Mouse (Mus musculus) frontal cortex, postnatal 10 days (tissue): ENCODE data around the gene Eif2b2.

ENCODE experiments used
- DNase-seq, 2 experiments: peaks; one replicate each; pipeline ENCODE4 v3.0.0; 2022; ENCODE audit warnings: low spot score in 2 of 2, mixed read lengths in 1 of 2

The Eif2b2 gene

DNA sequence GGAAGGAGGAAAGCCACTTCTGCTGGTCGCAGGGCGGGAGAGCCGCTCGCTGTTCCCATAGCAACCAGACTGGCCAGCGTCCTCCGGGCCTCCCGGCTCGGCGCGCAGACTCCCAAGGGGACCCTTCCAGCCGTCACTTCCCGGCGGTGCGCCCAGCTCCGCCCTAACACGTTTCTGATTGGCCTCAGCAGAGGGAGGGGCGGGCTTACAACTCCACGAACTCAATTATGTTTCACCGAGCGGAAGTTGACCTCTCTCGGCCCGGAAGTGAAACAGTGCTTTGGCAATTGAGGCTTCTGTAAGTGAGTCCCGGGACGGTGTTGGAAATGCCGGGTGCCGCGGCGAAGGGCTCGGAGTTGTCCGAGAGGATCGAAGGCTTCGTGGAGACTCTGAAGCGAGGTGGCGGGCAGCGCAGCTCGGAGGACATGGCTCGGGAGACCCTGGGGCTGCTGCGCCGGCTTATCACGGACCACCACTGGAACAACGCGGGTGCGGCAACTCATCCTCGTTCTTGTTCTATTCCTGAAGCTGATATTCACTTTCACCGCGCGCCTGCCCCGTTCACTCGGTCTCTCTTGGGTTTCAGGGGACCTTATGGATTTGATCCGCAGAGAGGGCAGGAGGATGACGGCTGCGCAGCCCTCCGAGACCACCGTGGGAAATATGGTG lies at the start of gene Eif2b2:
TSS of gene Eif2b2 (plus strand) at position 246 of the 669 bp plus-strand sequence.
- peak; percentile 97 for DNase-seq

DNA sequence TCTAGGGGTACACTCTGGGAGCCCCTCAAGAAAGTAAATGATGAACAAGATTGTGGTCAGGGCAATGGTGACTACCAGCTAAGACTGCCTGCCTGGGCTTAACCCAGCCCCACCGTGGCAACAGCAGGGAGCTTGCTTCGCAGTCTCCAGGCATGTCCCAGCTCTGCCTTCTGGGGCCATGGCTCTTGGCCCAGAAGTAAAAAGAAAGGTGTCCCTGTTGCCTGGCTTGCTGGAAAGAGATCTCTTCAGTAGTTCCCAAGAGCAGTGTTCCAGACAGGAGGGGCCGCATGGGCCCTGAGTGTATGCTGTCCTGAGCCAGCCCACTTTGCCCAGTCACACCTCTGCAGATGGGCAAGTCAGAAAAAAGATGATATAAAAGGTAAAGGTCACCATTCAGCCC lies 49.4 kb upstream of the Eif2b2 start:
- DNase-seq, result no peak

GRCm38 (mm10) chr12:85170284-85170947 lies 48.9 kb upstream of the Eif2b2 start:
- DNase-seq, result no peak

DNA sequence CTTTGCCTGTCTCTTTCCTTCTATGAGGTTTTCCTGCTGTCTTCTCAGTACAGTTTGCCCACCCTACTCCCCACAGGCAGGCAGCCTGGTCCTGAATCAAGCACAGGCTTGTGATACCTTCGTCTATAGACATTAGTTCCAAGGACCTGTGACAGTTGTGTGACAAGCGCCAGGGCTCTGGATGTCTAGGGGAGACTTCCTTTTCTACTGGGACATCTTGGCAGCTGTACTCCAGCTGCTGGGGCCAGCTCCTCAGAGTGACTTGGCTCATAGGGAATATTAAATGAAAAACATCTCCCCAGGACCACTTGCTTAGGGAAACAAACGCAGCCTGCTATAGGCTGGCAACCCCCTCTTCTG lies 48.4 kb upstream of the Eif2b2 start:
- no peak for DNase-seq

DNA sequence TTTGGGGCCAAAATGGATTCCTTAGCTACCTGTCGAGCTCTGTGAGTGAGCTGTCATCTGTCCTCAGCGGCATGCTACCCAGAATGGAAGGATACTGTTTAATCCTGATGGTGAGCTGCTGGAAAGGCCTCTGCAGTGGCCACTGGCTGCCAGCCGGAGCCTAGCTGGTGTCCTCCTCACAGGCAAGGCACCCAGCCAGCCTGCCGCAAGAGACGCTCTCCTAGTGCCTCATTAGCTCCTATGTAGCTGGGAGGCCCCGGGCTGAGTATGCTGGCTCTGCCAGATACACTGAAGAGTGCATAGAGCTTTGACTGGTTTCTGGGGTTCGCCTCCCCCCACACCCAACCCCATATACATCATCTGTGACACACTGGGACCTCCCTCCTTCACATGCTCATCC lies 45.3 kb upstream of the Eif2b2 start:
- DNase-seq, result no peak

DNA sequence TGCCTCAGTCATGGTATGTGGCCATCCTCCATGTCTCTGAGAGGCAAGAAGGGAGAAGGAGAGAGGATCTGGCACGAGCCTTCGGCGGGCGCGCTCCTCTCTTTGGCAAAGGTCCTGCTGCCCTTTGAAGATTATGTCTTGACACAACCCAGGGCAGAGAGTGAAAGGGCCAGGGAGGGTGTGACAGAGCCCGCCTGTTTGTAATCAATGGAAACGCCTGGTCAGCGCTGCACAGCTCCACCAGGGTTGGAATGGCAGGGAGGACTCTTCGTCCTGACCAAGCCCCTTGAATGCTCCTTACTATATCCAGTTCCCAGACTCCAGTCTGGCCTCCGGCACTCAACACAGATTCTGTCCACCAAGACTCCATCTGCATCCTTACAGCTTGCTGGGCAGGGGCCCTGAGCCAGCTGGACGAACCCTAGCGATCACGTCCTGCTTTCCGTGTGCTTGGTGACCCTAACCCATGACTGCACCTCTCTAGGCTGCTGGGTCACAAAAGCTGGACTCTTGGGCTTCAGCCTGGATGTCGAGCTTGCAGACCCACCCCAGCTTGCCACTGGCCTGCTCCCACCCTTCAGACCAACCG lies 44.1 kb upstream of the Eif2b2 start:
- DNase-seq, result no peak

DNA sequence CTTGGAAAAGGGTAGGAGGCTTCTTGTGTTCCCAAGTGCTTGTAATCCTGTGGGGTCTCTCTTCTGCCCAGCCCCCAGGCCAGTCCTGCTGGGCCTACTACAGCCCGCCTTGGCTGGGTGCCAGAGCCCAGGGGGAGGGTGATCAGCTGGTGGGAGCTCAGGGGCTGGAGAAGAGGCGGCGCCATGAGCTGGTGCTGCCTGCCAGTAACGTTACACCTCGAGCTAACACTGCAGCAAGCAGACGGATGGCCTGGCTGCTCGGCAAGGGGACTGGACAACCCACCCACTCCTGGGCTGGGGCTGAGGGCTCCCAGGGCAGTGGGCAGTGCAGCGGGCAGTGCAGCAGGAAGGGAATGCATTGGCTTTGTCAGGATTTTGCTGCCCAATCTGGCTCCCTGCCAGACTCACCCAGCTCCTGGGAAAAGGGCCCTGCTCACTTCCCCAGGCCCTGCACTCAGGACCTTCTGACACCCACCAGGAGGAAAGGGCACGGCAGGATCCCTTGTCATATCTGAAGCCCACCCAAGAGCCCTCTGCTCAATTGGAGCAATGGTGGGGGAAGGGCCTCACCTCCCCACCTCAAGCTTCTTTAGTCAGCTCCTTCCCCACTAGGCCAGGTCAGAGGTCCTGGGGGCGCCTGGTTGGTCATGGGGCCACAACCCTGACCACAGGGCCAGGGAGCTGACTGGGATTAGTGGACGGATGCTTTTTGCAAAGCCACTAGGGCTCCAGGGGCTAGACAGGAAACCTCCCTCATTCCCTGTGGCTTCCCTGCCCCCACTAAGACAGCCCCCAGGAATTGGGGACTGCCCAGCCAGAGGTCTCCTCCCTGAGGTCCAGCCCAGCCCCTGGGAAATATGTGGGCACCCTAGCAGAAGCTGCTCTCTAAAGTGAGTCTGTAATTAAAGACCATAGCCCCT lies 43.1 kb upstream of the Eif2b2 start:
- DNase-seq, result peak; percentile 44 to 58

- no peak for DNase-seq
Measured at GRCm38 (mm10) chr12:85176846-85177523, 42.3 kb upstream of the Eif2b2 start.

- no peak for DNase-seq
Measured at GRCm38 (mm10) chr12:85177740-85178239, 41.5 kb upstream of the Eif2b2 start, which contains the start of gene Pgf. Pgf (minus strand) TSS chr12:85177790.

DNA sequence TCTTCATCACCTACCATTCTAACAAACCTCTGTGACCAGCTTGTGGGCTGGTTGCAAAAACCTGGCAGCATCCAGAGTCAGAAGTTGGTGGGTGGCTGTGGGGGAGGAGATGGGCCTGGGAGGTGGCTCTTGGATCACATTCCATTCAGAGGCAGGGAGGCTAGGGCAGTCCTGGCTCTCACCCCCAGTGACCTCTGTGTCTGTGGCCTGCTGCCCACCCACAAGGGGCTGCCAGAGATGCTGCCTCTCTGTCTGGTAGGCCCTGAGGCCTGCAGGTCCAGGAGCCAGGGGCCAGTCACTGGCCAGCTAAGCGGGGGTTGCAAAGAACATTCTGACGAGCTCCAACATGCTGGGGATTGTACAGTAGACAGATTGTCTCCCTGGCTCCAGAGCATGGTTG lies 41.0 kb upstream of the Eif2b2 start:
- DNase-seq, result no peak

GRCm38 (mm10) chr12:85181475-85182344 lies 37.6 kb upstream of the Eif2b2 start:
- DNase-seq, result no peak

DNA sequence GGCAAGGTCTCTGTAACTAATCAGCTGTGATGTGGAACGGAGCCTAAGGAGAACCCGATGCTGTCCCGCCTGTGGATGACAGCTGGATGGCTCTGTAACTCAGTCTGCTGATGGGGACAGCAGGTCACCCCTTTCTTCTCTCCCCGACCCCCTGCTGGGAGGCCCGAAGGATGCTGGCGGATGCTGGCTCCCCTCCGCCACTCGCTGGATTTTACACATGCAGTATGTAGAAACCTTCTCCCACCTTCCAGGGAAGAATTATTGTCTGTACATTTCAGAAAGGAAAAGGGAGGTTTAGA lies 37.0 kb upstream of the Eif2b2 start:
- DNase-seq, result no peak

GRCm38 (mm10) chr12:85182898-85183297 lies 36.4 kb upstream of the Eif2b2 start:
- no peak for DNase-seq

DNA sequence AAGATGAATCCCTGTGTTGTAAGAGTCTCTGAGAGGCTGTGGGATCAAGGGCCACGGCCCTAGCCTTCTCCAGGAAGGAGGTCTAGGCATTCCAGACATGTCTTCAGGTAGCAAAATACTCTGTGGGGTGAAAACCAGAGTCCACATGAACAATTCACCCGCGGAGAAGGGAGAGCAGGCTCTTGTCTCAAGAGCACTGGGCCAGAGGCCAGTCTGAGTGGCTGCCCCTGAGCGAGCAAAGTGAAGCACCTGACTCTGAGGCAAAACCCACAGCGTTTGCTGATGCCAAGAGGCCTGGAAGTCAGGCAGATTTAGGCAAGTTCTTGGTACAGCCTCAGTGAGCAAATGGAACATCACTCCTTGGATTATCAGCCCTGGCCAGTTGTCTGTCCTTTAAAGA lies 35.2 kb upstream of the Eif2b2 start:
- DNase-seq, result no peak

GRCm38 (mm10) chr12:85185810-85186209 lies 33.5 kb upstream of the Eif2b2 start:
- DNase-seq, result no peak

GRCm38 (mm10) chr12:85186361-85186760 lies 32.9 kb upstream of the Eif2b2 start:
- DNase-seq, result no peak

GRCm38 (mm10) chr12:85190290-85190689 lies 29.0 kb upstream of the Eif2b2 start:
- DNase-seq, result no peak

GRCm38 (mm10) chr12:85192461-85193108 lies 26.7 kb upstream of the Eif2b2 start:
- DNase-seq, result no peak

GRCm38 (mm10) chr12:85193146-85193545 lies 26.1 kb upstream of the Eif2b2 start:
- DNase-seq, result no peak
